Mouse (Mus musculus) liver, embryonic 13.5 days (tissue): ENCODE data around the gene Zfp330. TPM values are rescaled to one million over a fixed set of nuclear protein-coding genes. Genes with fewer than 3 reads are reported as not detected.

ENCODE experiments used
- ATAC-seq: fragments of 200-750 bp; cut with Nextera tagmentation; 2 replicates; pipeline ENCODE4 v1.8.0; 2017; ENCODE audit warnings: low read depth, mild to moderate bottlenecking, moderate number of reproducible peaks, moderate library complexity
- DNase-seq: peaks from one replicate; pipeline ENCODE4 v3.0.0; 2022
- H3K27ac ChIP-seq: fragments of 300-500 bp; sonication (generic); 2 replicates; pipeline ENCODE4 v1.5.1; 2015; ENCODE audit warnings: moderate library complexity, mild to moderate bottlenecking, inconsistent platforms
- H3K27me3 ChIP-seq: fragments of 300-500 bp; sonication (generic); 2 replicates; pipeline ENCODE4 v1.6.1; 2015; ENCODE audit warnings: mild to moderate bottlenecking, inconsistent platforms
- H3K36me3 ChIP-seq: fragments of 300-500 bp; sonication (generic); 2 replicates; pipeline ENCODE4 v1.6.1; 2015; ENCODE audit warnings: mild to moderate bottlenecking, inconsistent platforms
- H3K4me1 ChIP-seq: fragments of 300-500 bp; sonication (generic); replicated peaks from 2 replicates; pipeline ENCODE4 v1.6.1; 2015; ENCODE audit warnings: inconsistent platforms
- H3K4me2 ChIP-seq: fragments of 300-500 bp; sonication (generic); 2 replicates; pipeline ENCODE4 v1.6.1; 2015; ENCODE audit warnings: inconsistent platforms, mild to moderate bottlenecking, moderate library complexity
- H3K4me3 ChIP-seq: fragments of 300-500 bp; sonication (generic); replicated peaks from 2 replicates; pipeline ENCODE4 v1.5.1; 2015; ENCODE audit warnings: mild to moderate bottlenecking, inconsistent platforms
- H3K9ac ChIP-seq: fragments of 300-500 bp; sonication (generic); 2 replicates; pipeline ENCODE4 v1.6.1; 2015; ENCODE audit warnings: mild to moderate bottlenecking, inconsistent platforms
- H3K9me3 ChIP-seq: fragments of 300-500 bp; sonication (generic); replicated peaks from 2 replicates; pipeline ENCODE4 v1.6.1; 2016; ENCODE audit warnings: inconsistent platforms
- WGBS: fragments of 180-500 bp; shearing (Covaris S2); methylation state at CpG from one replicate; pipeline ENCODE4 v1.1.7; 2015; ENCODE audit not compliant: insufficient replicate concordance; 5-methylcytosine and 5-hydroxymethylcytosine counted together
- polyA plus RNA-seq: library from polyadenylated mRNA; unstranded; fragments of >200 nt; fragmentation: Nextera tagmentation; extraction: Ambion mirVana; gene quantifications from 2 replicates; pipeline ENCODE4 v1.2.1, GENCODE M21; 2015

The Zfp330 gene
- 33.8 and 37.5 TPM in 2 replicates for polyA plus RNA-seq

- H3K9me3 ChIP-seq = no peaks in the 10 kb centered on the region
Observed at GRCm38 (mm10) chr8:82774093-82774422, at the start of gene Zfp330. Gene Zfp330, minus strand, starts transcription at chr8:82774160.

GRCm38 (mm10) chr8:82777945-82778344 lies 4.0 kb upstream of the Zfp330 start:
- Histone ChIP-seq H3K27ac (no peak overlapping the region), H3K4me2 (no peak overlapping the region), H3K9ac (no peak overlapping the region), H3K4me3 (no peak overlapping the region), H3K9me3 (no peaks in the 10 kb centered on the region), H3K36me3 (no peaks in the 10 kb centered on the region), H3K27me3 (no peaks in the 10 kb centered on the region), H3K4me1 (peaks cover 16% of the 10 kb centered on the region)
- WGBS = 68% methylated on average over 3 of the region's 3 CpGs
- DNase-seq (no peak), ATAC-seq (no peak)

More at GRCm38 (mm10) chr8:82774093-82774422, at the start of gene Zfp330:
- WGBS = under 1% methylated on average over 16 of the region's 16 CpGs
- ATAC-seq (peak; percentile 98), DNase-seq (peak; percentile 88)
- Histone ChIP-seq H3K36me3 (peaks cover 30% of the 10 kb centered on the region), H3K9ac (peak within 1 kb of the TSS; percentile 91), H3K4me2 (peak within 1 kb of the TSS; percentile 75), H3K4me3 (peak within 1 kb of the TSS; percentile 91), H3K4me1 (peaks cover 19% of the 10 kb centered on the region), H3K27ac (peak within 1 kb of the TSS; percentile 64), H3K27me3 (no peaks in the 10 kb centered on the region)

- WGBS = 70% methylated on average over 3 of the region's 3 CpGs
- no peaks in the 10 kb centered on the region for H3K27me3 ChIP-seq
- no peak for ATAC-seq
- no peak overlapping the region for H3K27ac ChIP-seq
- no peak for DNase-seq
- no peak overlapping the region for H3K4me3 ChIP-seq
- no peaks in the 10 kb centered on the region for H3K9me3 ChIP-seq
- peaks cover 4% of the 10 kb centered on the region for H3K36me3 ChIP-seq
- H3K4me1 ChIP-seq = peaks cover 19% of the 10 kb centered on the region
- no peak overlapping the region for H3K9ac ChIP-seq
- no peak overlapping the region for H3K4me2 ChIP-seq
Observed at GRCm38 (mm10) chr8:82777406-82777805, 3.4 kb upstream of the Zfp330 start.

DNA sequence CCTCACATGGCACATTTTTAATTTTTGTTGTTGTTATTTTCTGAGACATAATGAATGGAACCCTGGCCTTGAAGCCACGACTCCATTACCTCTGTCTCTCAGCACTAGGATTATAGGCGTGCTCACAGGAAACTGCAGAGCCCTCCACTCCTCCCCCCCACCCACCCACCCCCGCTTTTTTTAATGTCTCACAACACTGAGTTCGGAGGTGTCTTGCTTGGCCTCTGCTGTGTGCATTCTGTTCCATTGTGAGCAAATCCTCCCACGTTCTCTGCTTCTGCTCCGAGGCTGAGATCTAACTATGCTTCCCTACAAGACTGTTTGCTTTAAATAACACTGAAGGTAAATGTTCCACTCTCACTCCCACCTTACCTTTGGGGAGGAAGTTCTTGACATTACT lies 522 bp upstream of the Zfp330 start:
- ATAC-seq (0 out of 2 replicates have a peak, but pooled peaks have one; percentile 3), DNase-seq (no peak)
- Histone ChIP-seq H3K9ac (peak overlapping the region; percentile 91), H3K27ac (no peak overlapping the region), H3K36me3 (peaks cover 28% of the 10 kb centered on the region), H3K27me3 (no peaks in the 10 kb centered on the region), H3K4me2 (peak overlapping the region; percentile 75), H3K9me3 (no peaks in the 10 kb centered on the region), H3K4me3 (peak overlapping the region; percentile 91), H3K4me1 (peaks cover 19% of the 10 kb centered on the region)
- WGBS = 48% methylated on average over 6 of the region's 6 CpGs

DNA sequence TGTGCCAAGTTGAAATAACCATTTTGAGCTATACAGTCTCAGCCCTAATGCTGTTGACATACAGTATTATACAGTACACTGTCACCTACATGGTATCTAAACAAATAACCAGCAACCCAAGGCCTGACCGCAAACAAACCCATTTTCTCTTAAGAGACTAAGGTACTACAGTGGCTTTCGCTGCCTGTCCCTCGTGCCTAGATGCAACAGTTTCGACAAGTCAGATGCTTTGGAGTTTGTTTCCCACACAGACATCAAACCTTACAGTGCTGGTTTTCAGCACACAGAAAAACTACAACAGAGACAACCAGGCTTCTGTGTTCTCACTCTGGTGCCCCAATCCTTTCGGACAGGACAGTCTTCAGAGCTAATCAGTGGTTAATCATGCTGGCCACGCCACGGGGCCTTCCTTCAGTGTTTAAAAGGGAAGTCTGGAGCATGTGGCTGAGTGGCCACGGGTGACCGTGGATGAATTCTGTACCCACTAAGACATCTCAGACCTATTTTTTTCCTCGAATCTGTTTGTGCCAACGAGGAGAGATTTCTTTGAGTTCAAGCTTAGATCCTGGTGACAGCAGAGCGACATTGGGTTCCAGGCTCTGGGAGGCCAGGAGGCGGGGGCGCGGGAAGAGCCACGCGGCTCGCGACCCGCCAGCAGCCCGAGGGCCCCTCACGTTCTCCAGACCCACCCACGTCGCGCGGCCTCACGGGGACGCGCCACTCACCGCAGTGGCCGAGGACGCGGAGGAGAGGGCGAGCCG lies 448 bp downstream of the Zfp330 start:
- ATAC-seq = peak; percentile 55
- WGBS = 3% methylated on average over 35 of the region's 35 CpGs

GRCm38 (mm10) chr8:82770886-82771285 lies 3.1 kb downstream of the Zfp330 start:
- no peak overlapping the region for H3K27ac ChIP-seq
- H3K4me2 ChIP-seq = no peak overlapping the region
- peaks cover 19% of the 10 kb centered on the region for H3K4me1 ChIP-seq
- H3K9ac ChIP-seq = no peak overlapping the region
- peaks cover 57% of the 10 kb centered on the region for H3K36me3 ChIP-seq
- WGBS = 81% methylated on average over 3 of the region's 3 CpGs
- no peaks in the 10 kb centered on the region for H3K9me3 ChIP-seq
- H3K4me3 ChIP-seq = no peak overlapping the region
- DNase-seq (no peak), ATAC-seq (no peak)
- no peaks in the 10 kb centered on the region for H3K27me3 ChIP-seq

More for the DNA sequence above, 448 bp downstream of the Zfp330 start:
- Histone ChIP-seq H3K9me3 (no peaks in the 10 kb centered on the region), H3K4me3 (peak overlapping the region; percentile 91), H3K27me3 (no peaks in the 10 kb centered on the region), H3K9ac (peak overlapping the region; percentile 91), H3K4me2 (peak overlapping the region; percentile 75), H3K27ac (peak overlapping the region; percentile 64), H3K36me3 (peaks cover 34% of the 10 kb centered on the region), H3K4me1 (peaks cover 19% of the 10 kb centered on the region)
- DNase-seq = peak; percentile 11

- Histone ChIP-seq H3K27ac (no peak overlapping the region), H3K4me1 (no peaks in the 10 kb centered on the region), H3K36me3 (peaks cover 17% of the 10 kb centered on the region), H3K4me3 (no peak overlapping the region), H3K27me3 (no peaks in the 10 kb centered on the region), H3K4me2 (no peak overlapping the region), H3K9ac (no peak overlapping the region), H3K9me3 (no peaks in the 10 kb centered on the region)
- 25% methylated on average over 2 of the region's 2 CpGs for WGBS
- DNase-seq (no peak), ATAC-seq (no peak)
Observed at GRCm38 (mm10) chr8:82759071-82759470, 14.9 kb downstream of the Zfp330 start.

- H3K36me3 ChIP-seq = no peaks in the 10 kb centered on the region
- no peak overlapping the region for H3K4me3 ChIP-seq
- H3K4me1 ChIP-seq = no peaks in the 10 kb centered on the region
- H3K9me3 ChIP-seq = no peaks in the 10 kb centered on the region
- ATAC-seq (no peak), DNase-seq (no peak)
- WGBS = 81% methylated on average over 14 of the region's 14 CpGs
- no peak overlapping the region for H3K4me2 ChIP-seq
- H3K27ac ChIP-seq = no peak overlapping the region
- H3K27me3 ChIP-seq = no peaks in the 10 kb centered on the region
- H3K9ac ChIP-seq = no peak overlapping the region
Observed at GRCm38 (mm10) chr8:82754946-82755345, 19.0 kb downstream of the Zfp330 start.

DNA sequence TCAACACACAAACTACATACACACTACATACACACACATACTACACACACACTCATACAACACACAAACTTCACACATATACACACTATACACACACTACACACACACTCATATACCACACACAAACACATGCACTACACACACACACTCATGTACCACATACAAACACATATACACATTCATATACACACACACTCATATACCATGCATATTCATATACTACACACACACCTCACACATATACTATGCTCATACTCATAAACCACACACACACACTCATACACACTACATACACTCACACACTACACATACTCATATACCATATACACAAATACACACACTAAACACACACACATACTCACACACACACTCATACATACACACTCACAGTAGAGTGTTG lies 27.3 kb downstream of the Zfp330 start:
- Histone ChIP-seq H3K9ac (no peak overlapping the region), H3K4me1 (no peaks in the 10 kb centered on the region), H3K4me2 (no peak overlapping the region), H3K27me3 (no peaks in the 10 kb centered on the region), H3K4me3 (no peak overlapping the region), H3K27ac (no peak overlapping the region), H3K9me3 (no peaks in the 10 kb centered on the region), H3K36me3 (no peaks in the 10 kb centered on the region)
- DNase-seq (no peak), ATAC-seq (no peak)

- no peaks in the 10 kb centered on the region for H3K36me3 ChIP-seq
- H3K4me3 ChIP-seq = no peak overlapping the region
- DNase-seq = peak; percentile 13
- ATAC-seq = no peak
- H3K9ac ChIP-seq = no peak overlapping the region
- no peak overlapping the region for H3K4me2 ChIP-seq
- H3K9me3 ChIP-seq = no peaks in the 10 kb centered on the region
- 43% methylated on average over 10 of the region's 10 CpGs for WGBS
- H3K27me3 ChIP-seq = no peaks in the 10 kb centered on the region
- H3K4me1 ChIP-seq = no peaks in the 10 kb centered on the region
- H3K27ac ChIP-seq = no peak overlapping the region
Observed at GRCm38 (mm10) chr8:82743905-82744904, 29.8 kb downstream of the Zfp330 start.
